Mouse (Mus musculus): Measurements from ENCODE around the gene Ern1. TPM values are rescaled to one million over a fixed set of nuclear protein-coding genes. Genes with fewer than 3 reads are reported as not detected.

The Ern1 gene
- 1.7 and 2.2 TPM in 2 replicates for polyA plus RNA-seq (2015; fragmentation: Nextera tagmentation; extraction: Ambion mirVana)

DNA sequence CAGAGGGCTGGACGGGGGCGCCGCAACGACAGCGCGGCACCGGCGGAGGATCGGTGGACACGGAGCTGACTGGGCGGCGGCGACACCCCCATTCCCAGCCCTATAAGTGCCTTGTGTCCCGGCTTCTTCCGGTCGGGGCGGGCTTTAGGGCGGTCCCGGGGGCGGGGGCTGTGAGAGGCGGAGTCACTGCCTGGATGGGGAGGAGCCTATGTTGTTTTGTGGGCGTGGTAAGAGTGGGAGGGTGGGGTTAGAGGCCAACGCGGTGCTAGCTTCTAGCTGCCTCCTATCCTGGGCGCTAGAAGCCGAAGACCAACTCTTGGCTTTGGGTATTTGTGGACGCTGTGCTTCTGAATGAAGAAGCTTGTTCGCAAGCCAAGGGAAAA is at the start of gene Ern1:
Gene Ern1, minus strand, starts transcription at position 120 of the 383 bp plus-strand sequence.

GRCm38 (mm10) chr11:106387791-106388216 is 99.8 kb downstream of the Ern1 start, which contains the start of gene Icam2:
Icam2 (minus strand) TSS chr11:106388075.

DNA sequence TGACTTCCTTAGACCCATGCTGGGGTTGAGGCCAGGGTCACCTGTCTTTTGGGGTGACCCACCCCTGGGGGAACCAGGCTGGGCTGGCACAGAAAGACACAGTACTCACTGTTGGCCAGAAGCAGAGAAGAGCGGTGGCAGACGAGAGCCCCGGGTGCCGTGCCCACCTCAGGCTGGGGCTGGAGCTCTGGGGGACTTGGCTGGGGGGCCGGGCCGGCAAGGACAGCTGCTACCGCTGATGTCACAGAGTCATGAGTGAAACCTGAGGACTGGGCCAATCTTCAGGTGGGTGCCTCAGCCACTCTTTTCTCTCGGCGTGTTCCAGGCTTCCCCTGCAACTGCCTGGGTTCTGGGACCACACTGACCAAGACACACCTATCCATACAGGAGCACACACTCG is 122.3 kb downstream of the Ern1 start, which contains the start of gene Prr29:
Gene Prr29, plus strand, starts transcription at position 107 of the 400 bp plus-strand sequence.

DNA sequence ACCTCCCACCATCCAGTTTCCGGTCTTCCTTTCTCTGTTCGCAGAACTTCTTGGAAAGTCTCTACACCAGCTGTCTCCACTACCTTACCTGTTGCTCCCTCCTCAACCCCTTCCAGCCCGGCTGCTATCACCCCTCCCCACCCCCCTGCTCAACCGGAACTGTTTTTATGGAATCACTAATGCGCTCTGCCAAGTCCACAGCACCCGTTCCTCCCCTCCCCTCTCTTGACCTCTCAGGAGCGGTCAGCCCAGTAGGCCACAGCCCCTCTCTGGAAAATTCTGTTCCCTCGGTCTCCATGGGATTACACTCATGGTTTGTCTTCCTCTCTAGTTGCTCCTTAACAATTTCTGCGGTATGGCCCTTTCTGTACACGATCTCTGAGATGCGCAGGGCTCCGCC is 134.5 kb downstream of the Ern1 start, which contains the start of gene Scn4a:
Gene Scn4a, minus strand, starts transcription at position 101 of the 400 bp plus-strand sequence.

Other genes with a start within 250 kb of the Ern1 start
- gene Ftsj3, start 231.8 kb downstream of the Ern1 start, polyA plus RNA-seq (2015; fragmentation: Nextera tagmentation; extraction: Ambion mirVana) = 24.9 and 26.6 TPM in 2 replicates
- 204 and 231 TPM in 2 replicates for gene Psmc5, start 231.7 kb downstream of the Ern1 start, polyA plus RNA-seq (2015; fragmentation: Nextera tagmentation; extraction: Ambion mirVana)
- gene Smarcd2, start 214.9 kb downstream of the Ern1 start, polyA plus RNA-seq (2015; fragmentation: Nextera tagmentation; extraction: Ambion mirVana) = 23.1 and 28.6 TPM in 2 replicates
- 0.06 TPM in 2 replicates for gene Tcam1, start 211.2 kb downstream of the Ern1 start, polyA plus RNA-seq (2015; fragmentation: Nextera tagmentation; extraction: Ambion mirVana)
- not detected in 2 replicates for gene Gh, start 186.0 kb downstream of the Ern1 start, polyA plus RNA-seq (2015; fragmentation: Nextera tagmentation; extraction: Ambion mirVana)
- 1.7 TPM in 2 replicates for gene Cd79b, start 173.1 kb downstream of the Ern1 start, polyA plus RNA-seq (2015; fragmentation: Nextera tagmentation; extraction: Ambion mirVana)
- 10.9 and 17.9 TPM in 2 replicates for gene Scn4a, start 134.6 kb downstream of the Ern1 start, polyA plus RNA-seq (2015; fragmentation: Nextera tagmentation; extraction: Ambion mirVana)
- 3.1 and 3.5 TPM in 2 replicates for gene Prr29, start 122.4 kb downstream of the Ern1 start, polyA plus RNA-seq (2015; fragmentation: Nextera tagmentation; extraction: Ambion mirVana)
- gene Icam2, start 99.8 kb downstream of the Ern1 start, polyA plus RNA-seq (2015; fragmentation: Nextera tagmentation; extraction: Ambion mirVana) = 30.6 and 33.8 TPM in 2 replicates
- 5.3 and 7.7 TPM in 2 replicates for gene Tex2, start 125.6 kb upstream of the Ern1 start, polyA plus RNA-seq (2015; fragmentation: Nextera tagmentation; extraction: Ambion mirVana)